In the genomic region with DNA sequence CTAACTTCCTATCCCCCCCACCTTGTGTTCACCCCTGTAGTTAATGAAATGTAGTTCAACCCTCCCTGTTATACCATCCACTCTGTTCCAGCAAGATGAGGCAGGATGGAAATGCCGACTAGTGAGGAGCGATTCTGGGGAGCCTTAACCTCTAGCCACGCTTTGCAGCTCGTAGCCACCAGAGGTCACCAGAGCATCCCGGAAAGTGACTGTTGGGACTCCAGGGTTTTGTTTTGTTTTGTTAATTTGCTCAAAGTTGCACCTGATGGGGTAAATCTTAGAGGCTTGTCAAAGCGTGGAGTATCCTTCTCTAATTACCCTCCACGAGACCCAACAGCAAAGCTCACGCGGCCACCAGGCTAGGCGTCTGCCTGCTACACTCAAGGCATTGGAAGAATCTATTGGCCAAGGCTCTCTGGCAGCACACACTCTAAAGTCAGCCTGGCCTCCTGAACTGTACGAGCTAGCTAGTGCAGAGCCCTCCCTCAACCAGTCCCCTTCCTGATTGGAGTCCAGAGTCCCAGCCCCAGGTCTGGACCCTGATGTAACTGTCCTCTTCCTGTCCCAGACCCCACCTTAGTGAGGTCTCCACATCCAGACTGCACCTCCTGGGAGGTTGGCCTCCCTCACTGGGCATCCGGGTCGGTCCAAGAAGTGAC, we compare ENCODE assay signal across 8 mouse cellular contexts. TPM values are rescaled to one million over a fixed set of nuclear protein-coding genes. Genes with fewer than 3 reads are reported as not detected.
DNase-seq lines count a peak whose midpoint lies in the region; ATAC-seq and TF ChIP-seq lines count a peak whose summit lies in the region.

No protein-coding gene starts in this region.

- H3K4me3 ChIP-seq in layer of hippocampus, adult 2 months, result no peak overlapping the region
- no peak overlapping the region for H3K4me3 ChIP-seq in embryonic facial prominence, embryonic 11.5 days (ENCODE audit: low read depth, low read length)
- peak overlapping the region; percentile 22; the same call in 1 of the 2 replicates for H3K4me3 ChIP-seq in hindbrain, embryonic 10.5 days
- H3K4me3 ChIP-seq in limb, embryonic 14.5 days (replicated peaks; ENCODE audit: low read length), result no peak overlapping the region
- no peak overlapping the region for H3K4me3 ChIP-seq in midbrain, embryonic 15.5 days

- H3K27ac ChIP-seq in layer of hippocampus, adult 2 months, result no peak overlapping the region
- H3K27ac ChIP-seq in embryonic facial prominence, embryonic 11.5 days (replicated peaks; ENCODE audit: low read depth, low read length), result peak overlapping the region; percentile 30; the same call in 1 of the 2 replicates
- 0 out of 2 replicates have a peak overlapping the region, but pooled peaks have one; percentile 60 for H3K27ac ChIP-seq in hindbrain, embryonic 10.5 days
- peak overlapping the region; percentile 91 for H3K27ac ChIP-seq in limb, embryonic 14.5 days (replicated peaks; ENCODE audit: low read depth, low read length)
- no peak overlapping the region for H3K27ac ChIP-seq in midbrain, embryonic 15.5 days

- peak overlapping the region; percentile 18; the same call in 1 of the 2 replicates for H3K9ac ChIP-seq in embryonic facial prominence, embryonic 11.5 days (replicated peaks; ENCODE audit: low read length)
- H3K9ac ChIP-seq in limb, embryonic 14.5 days (ENCODE audit: low read depth, low read length, severe bottlenecking), result peak overlapping the region; percentile 25; the same call in 1 of the 2 replicates
- H3K9ac ChIP-seq in midbrain, embryonic 15.5 days, result no peak overlapping the region

- TF ChIP-seq POLR2A in limb, embryonic 14.5 days (IDR thresholded peaks at IDR 0.05; ENCODE audit: borderline replicate concordance, extremely low read depth, insufficient read depth, insufficient read length), result no peak

- H3K27me3 ChIP-seq in embryonic facial prominence, embryonic 11.5 days (ENCODE audit: control insufficient read depth, insufficient read depth, low read length), result no peaks in the 10 kb centered on the region
- peaks cover 9% of the 10 kb centered on the region; the same call in 1 of the 2 replicates for H3K27me3 ChIP-seq in hindbrain, embryonic 10.5 days (ENCODE audit: insufficient read depth, poor library complexity, severe bottlenecking)
- no peaks in the 10 kb centered on the region for H3K27me3 ChIP-seq in limb, embryonic 14.5 days (ENCODE audit: control insufficient read depth, insufficient read depth, low read length)
- H3K27me3 ChIP-seq in midbrain, embryonic 15.5 days (replicated peaks), result no peaks in the 10 kb centered on the region

- 0 out of 2 replicates have a peak, but pooled peaks cover 4% of the 10 kb centered on the region for H3K36me3 ChIP-seq in embryonic facial prominence, embryonic 11.5 days (replicated peaks; ENCODE audit: control insufficient read depth, insufficient read depth, low read depth, low read length)
- peaks cover 27% of the 10 kb centered on the region for H3K36me3 ChIP-seq in hindbrain, embryonic 10.5 days
- peaks cover 26% of the 10 kb centered on the region for H3K36me3 ChIP-seq in limb, embryonic 14.5 days (ENCODE audit: control insufficient read depth, insufficient read depth, low read length)
- peaks cover 11% of the 10 kb centered on the region; the same call in 1 of the 2 replicates for H3K36me3 ChIP-seq in midbrain, embryonic 15.5 days (replicated peaks)

- 0 out of 2 replicates have a peak, but pooled peaks cover 2% of the 10 kb centered on the region for H3K4me1 ChIP-seq in embryonic facial prominence, embryonic 11.5 days (ENCODE audit: control insufficient read depth, insufficient read depth, low read length)
- H3K4me1 ChIP-seq in hindbrain, embryonic 10.5 days (replicated peaks), result peaks cover 40% of the 10 kb centered on the region
- peaks cover 35% of the 10 kb centered on the region for H3K4me1 ChIP-seq in limb, embryonic 14.5 days (ENCODE audit: control insufficient read depth, insufficient read depth, low read length)
- peaks cover 3% of the 10 kb centered on the region; the same call in 1 of the 2 replicates for H3K4me1 ChIP-seq in midbrain, embryonic 15.5 days

- peak in 1 of 2 experiments; percentile 52 for DNase-seq in layer of hippocampus, adult 2 months (ENCODE audit: low spot score in 2 of 2)
- no peak for DNase-seq in layer of hippocampus, postnatal 36 days
- DNase-seq in R1 (ENCODE audit: low read depth, low spot score), result peak; percentile 83
- DNase-seq in embryonic facial prominence, embryonic 11.5 days (ENCODE audit: low spot score), result peak; percentile 85
- peak; percentile 72 for DNase-seq in hindbrain, embryonic 10.5 days (ENCODE audit: low spot score)
- DNase-seq in limb, embryonic 14.5 days (ENCODE audit: low spot score), result peak; percentile 73
- DNase-seq in spleen, postnatal 4 days (ENCODE audit: low spot score in 2 of 2), result no peak

- 0 out of 2 replicates have a peak overlapping the region, but pooled peaks have one; percentile 13 for H3K4me2 ChIP-seq in embryonic facial prominence, embryonic 11.5 days (ENCODE audit: low read depth, low read length)
- H3K4me2 ChIP-seq in limb, embryonic 14.5 days (replicated peaks; ENCODE audit: low read depth, low read length, severe bottlenecking), result peak overlapping the region; percentile 40
- H3K4me2 ChIP-seq in midbrain, embryonic 15.5 days, result peak overlapping the region; percentile 11; the same call in 1 of the 2 replicates

- no peaks in the 10 kb centered on the region for H3K9me3 ChIP-seq in embryonic facial prominence, embryonic 11.5 days (replicated peaks; ENCODE audit: control insufficient read depth, low read length)
- no peaks in the 10 kb centered on the region for H3K9me3 ChIP-seq in hindbrain, embryonic 10.5 days
- no peaks in the 10 kb centered on the region for H3K9me3 ChIP-seq in limb, embryonic 14.5 days (ENCODE audit: control insufficient read depth, low read length)
- no peaks in the 10 kb centered on the region for H3K9me3 ChIP-seq in midbrain, embryonic 15.5 days

- peak; percentile 82 for TF ChIP-seq CTCF in layer of hippocampus, adult 2 months (conservative IDR thresholded peaks at IDR 0.05)

- peak; percentile 75 for ATAC-seq in embryonic facial prominence, embryonic 11.5 days (replicated peaks; ENCODE audit: insufficient number of reproducible peaks, low FRiP score, low TSS enrichment, low read depth)
- ATAC-seq in limb, embryonic 14.5 days (ENCODE audit: low FRiP score, low read depth), result peak; percentile 61
- peak; percentile 65 for ATAC-seq in midbrain, embryonic 15.5 days (replicated peaks)

- WGBS in embryonic facial prominence, embryonic 11.5 days, result 3% methylated on average over 13 of the region's 13 CpGs
- WGBS in hindbrain, embryonic 10.5 days, result 7% methylated on average over 13 of the region's 13 CpGs
- 4% methylated on average over 13 of the region's 13 CpGs for WGBS in limb, embryonic 14.5 days
- 7% methylated on average over 13 of the region's 13 CpGs for WGBS in midbrain, embryonic 15.5 days

RNA-seq across cellular contexts. Expression of gene Col8a2, which starts 8.6 kb away (rescaled TPM):
- total RNA-seq in layer of hippocampus, adult 2 months (2021), result 1 to 10 TPM; 1.2 to 1.5 TPM
- 1 to 10 TPM in 1 of 2 experiments, under 1 TPM in 1; 0.60 to 1.3 TPM for total RNA-seq in layer of hippocampus, postnatal 36 days (2021)
- 15.7 and 18.1 TPM in 2 replicates for polyA plus RNA-seq in embryonic facial prominence, embryonic 11.5 days (2014; fragmentation: Nextera tagmentation; extraction: Ambion mirVana)
- 6.1 and 18.5 TPM in 2 replicates for polyA plus RNA-seq in hindbrain, embryonic 10.5 days (2016; fragmentation: Nextera tagmentation; extraction: Ambion mirVana)
- polyA plus RNA-seq in limb, embryonic 14.5 days (2012; rRNA removed), result 50.3 and 57.4 TPM in 2 replicates
- 74.6 and 75.4 TPM in 2 replicates for polyA plus RNA-seq in limb, embryonic 14.5 days (2014; fragmentation: Nextera tagmentation; extraction: Ambion mirVana)
- 2.6 and 2.9 TPM in 2 replicates for polyA plus RNA-seq in midbrain, embryonic 15.5 days (2015; fragmentation: Nextera tagmentation; extraction: Ambion mirVana)

RNA-seq across cellular contexts. Expression of gene Trappc3, which starts 15.9 kb away (rescaled TPM):
- total RNA-seq in layer of hippocampus, adult 2 months (2021), result 10 to 100 TPM; 85.4 to 90.5 TPM
- 10 to 100 TPM; 77.9 to 83.3 TPM for total RNA-seq in layer of hippocampus, postnatal 36 days (2021)
- polyA plus RNA-seq in embryonic facial prominence, embryonic 11.5 days (2014; fragmentation: Nextera tagmentation; extraction: Ambion mirVana), result 33.8 and 36.7 TPM in 2 replicates
- polyA plus RNA-seq in hindbrain, embryonic 10.5 days (2016; fragmentation: Nextera tagmentation; extraction: Ambion mirVana), result 95.4 and 101 TPM in 2 replicates
- 93.6 and 113 TPM in 2 replicates for polyA plus RNA-seq in limb, embryonic 14.5 days (2012; rRNA removed)
- 34.5 and 38.3 TPM in 2 replicates for polyA plus RNA-seq in limb, embryonic 14.5 days (2014; fragmentation: Nextera tagmentation; extraction: Ambion mirVana)
- polyA plus RNA-seq in midbrain, embryonic 15.5 days (2015; fragmentation: Nextera tagmentation; extraction: Ambion mirVana), result 184 and 188 TPM in 2 replicates

RNA-seq across cellular contexts. Expression of gene Map7d1, which starts 21.9 kb away (rescaled TPM):
- 100 to 1,000 TPM; 246 to 249 TPM for total RNA-seq in layer of hippocampus, adult 2 months (2021)
- 100 to 1,000 TPM; 245 to 249 TPM for total RNA-seq in layer of hippocampus, postnatal 36 days (2021)
- polyA plus RNA-seq in embryonic facial prominence, embryonic 11.5 days (2014; fragmentation: Nextera tagmentation; extraction: Ambion mirVana), result 47.0 and 54.1 TPM in 2 replicates
- polyA plus RNA-seq in hindbrain, embryonic 10.5 days (2016; fragmentation: Nextera tagmentation; extraction: Ambion mirVana), result 64.8 and 99.0 TPM in 2 replicates
- polyA plus RNA-seq in limb, embryonic 14.5 days (2012; rRNA removed), result 113 and 119 TPM in 2 replicates
- polyA plus RNA-seq in limb, embryonic 14.5 days (2014; fragmentation: Nextera tagmentation; extraction: Ambion mirVana), result 58.3 and 68.4 TPM in 2 replicates
- polyA plus RNA-seq in midbrain, embryonic 15.5 days (2015; fragmentation: Nextera tagmentation; extraction: Ambion mirVana), result 85.4 and 92.1 TPM in 2 replicates

RNA-seq across cellular contexts. Expression of gene Adprhl2, which starts 43.5 kb away (rescaled TPM):
- 10 to 100 TPM; 32.2 to 33.0 TPM for total RNA-seq in layer of hippocampus, adult 2 months (2021)
- 10 to 100 TPM; 29.3 to 30.3 TPM for total RNA-seq in layer of hippocampus, postnatal 36 days (2021)
- 44.6 and 48.0 TPM in 2 replicates for polyA plus RNA-seq in embryonic facial prominence, embryonic 11.5 days (2014; fragmentation: Nextera tagmentation; extraction: Ambion mirVana)
- polyA plus RNA-seq in hindbrain, embryonic 10.5 days (2016; fragmentation: Nextera tagmentation; extraction: Ambion mirVana), result 88.2 and 89.5 TPM in 2 replicates
- 66.3 and 77.4 TPM in 2 replicates for polyA plus RNA-seq in limb, embryonic 14.5 days (2012; rRNA removed)
- polyA plus RNA-seq in limb, embryonic 14.5 days (2014; fragmentation: Nextera tagmentation; extraction: Ambion mirVana), result 59.9 and 69.1 TPM in 2 replicates
- 94.6 and 99.9 TPM in 2 replicates for polyA plus RNA-seq in midbrain, embryonic 15.5 days (2015; fragmentation: Nextera tagmentation; extraction: Ambion mirVana)

RNA-seq across cellular contexts. Expression of gene Tekt2, which starts 47.5 kb away (rescaled TPM):
- total RNA-seq in layer of hippocampus, adult 2 months (2021), result 1 to 10 TPM; 1.3 to 1.6 TPM
- 1 to 10 TPM; 1.8 to 2.1 TPM for total RNA-seq in layer of hippocampus, postnatal 36 days (2021)
- 3.4 and 3.5 TPM in 2 replicates for polyA plus RNA-seq in embryonic facial prominence, embryonic 11.5 days (2014; fragmentation: Nextera tagmentation; extraction: Ambion mirVana)
- polyA plus RNA-seq in hindbrain, embryonic 10.5 days (2016; fragmentation: Nextera tagmentation; extraction: Ambion mirVana), result 2.3 and 2.7 TPM in 2 replicates
- 48.9 and 52.5 TPM in 2 replicates for polyA plus RNA-seq in limb, embryonic 14.5 days (2012; rRNA removed)
- 14.4 and 18.7 TPM in 2 replicates for polyA plus RNA-seq in limb, embryonic 14.5 days (2014; fragmentation: Nextera tagmentation; extraction: Ambion mirVana)
- 11.8 and 15.1 TPM in 2 replicates for polyA plus RNA-seq in midbrain, embryonic 15.5 days (2015; fragmentation: Nextera tagmentation; extraction: Ambion mirVana)

Comparison
In these comparisons a context has a peak if more than half of its experiments do, and no peak if none do; other contexts are left out.
1. DNase-seq: peak in R1 (single experiment), embryonic facial prominence, embryonic 11.5 days (single experiment), hindbrain, embryonic 10.5 days (single experiment) and limb, embryonic 14.5 days (single experiment); none in layer of hippocampus, postnatal 36 days (0 of 2) and spleen, postnatal 4 days (0 of 2).
2. H3K27ac ChIP-seq: peak in embryonic facial prominence, embryonic 11.5 days (single experiment), hindbrain, embryonic 10.5 days (single experiment) and limb, embryonic 14.5 days (single experiment); none in layer of hippocampus, adult 2 months (single experiment) and midbrain, embryonic 15.5 days (single experiment).
3. Peak in every context shown above with its lines, with median percentiles within 50 percentile points of each other: ATAC-seq and H3K4me2 ChIP-seq.